Mouse (Mus musculus) megakaryocyte, embryonic 14.5 days (primary cell): Measurements from ENCODE around the gene Ehbp1. TPM values are rescaled to one million over a fixed set of nuclear protein-coding genes. Genes with fewer than 3 reads are reported as not detected.

ENCODE experiments used
- H3K27me3 ChIP-seq: replicated peaks from 2 replicates; pipeline ENCODE3; 2012; ENCODE audit warnings: inconsistent platforms
- H3K36me3 ChIP-seq: replicated peaks from 2 replicates; pipeline ENCODE3; 2012; ENCODE audit warnings: low read length, inconsistent platforms, mixed read lengths
- H3K4me1 ChIP-seq: 2 replicates; pipeline ENCODE4 v1.6.1; 2012; ENCODE audit warnings: inconsistent platforms
- H3K4me3 ChIP-seq: replicated peaks from 2 replicates; pipeline ENCODE3; 2012; ENCODE audit warnings: moderate library complexity, mild to moderate bottlenecking, inconsistent platforms
- H3K9me3 ChIP-seq: 2 replicates; pipeline ENCODE4 v1.6.1; 2012; ENCODE audit warnings: inconsistent platforms
- FLI1 ChIP-seq: IDR thresholded peaks from 2 replicates; pipeline ENCODE4 v1.6.1; 2012; ENCODE audit warnings: low read length, inconsistent platforms, mixed read lengths
- GATA1 ChIP-seq: IDR thresholded peaks from 3 replicates; pipeline ENCODE4 v1.6.1; 2012; ENCODE audit warnings: mixed read lengths, low read length, inconsistent platforms, borderline replicate concordance
- polyA plus RNA-seq: library from polyadenylated mRNA; stranded (reverse); fragments of >175 nt; gene quantifications from 2 replicates; pipeline ENCODE4 v1.2.3, GENCODE M21; 2012; ENCODE audit warnings: low replicate concordance; ENCODE audit not compliant: insufficient read depth

Gene Ehbp1
- polyA plus RNA-seq, 1 experiment = 0.10 TPM

- TF ChIP-seq GATA1 (no peak), FLI1 (no peak)
- H3K36me3 ChIP-seq = no peaks in the 10 kb centered on the region
- no peaks in the 10 kb centered on the region for H3K27me3 ChIP-seq
- no peaks in the 10 kb centered on the region for H3K9me3 ChIP-seq
- H3K4me3 ChIP-seq = no peak overlapping the region
- no peaks in the 10 kb centered on the region for H3K4me1 ChIP-seq
Measured at GRCm38 (mm10) chr11:22125188-22125587, 216.9 kb downstream of the Ehbp1 start.

DNA sequence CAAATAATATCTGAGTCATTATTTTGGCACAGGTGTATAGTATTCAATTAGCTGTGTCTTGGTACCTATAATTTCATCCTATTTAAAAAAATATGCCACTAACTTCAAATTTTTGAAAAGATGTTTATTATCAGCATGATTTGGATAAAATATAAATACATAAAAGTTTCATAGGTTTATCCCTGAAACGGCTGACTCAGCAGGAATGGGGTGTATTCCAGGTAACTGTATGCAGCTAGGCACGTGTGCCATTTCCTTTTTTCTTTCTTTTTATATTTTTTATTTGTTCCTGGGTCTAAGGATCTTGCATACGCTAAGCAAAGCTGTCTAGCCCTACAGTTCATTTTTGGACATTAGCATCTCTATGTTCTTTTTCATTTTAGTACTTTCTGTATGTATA is 223.2 kb downstream of the Ehbp1 start:
- Histone ChIP-seq H3K9me3 (no peaks in the 10 kb centered on the region), H3K27me3 (no peaks in the 10 kb centered on the region), H3K4me1 (no peaks in the 10 kb centered on the region), H3K36me3 (no peaks in the 10 kb centered on the region), H3K4me3 (no peak overlapping the region)
- TF ChIP-seq FLI1 = no peak
- TF ChIP-seq GATA1 = no peak

GRCm38 (mm10) chr11:22112161-22112560 is 229.9 kb downstream of the Ehbp1 start:
- no peaks in the 10 kb centered on the region for H3K27me3 ChIP-seq
- no peak overlapping the region for H3K4me3 ChIP-seq
- TF ChIP-seq GATA1 (no peak), FLI1 (no peak)
- H3K36me3 ChIP-seq = no peaks in the 10 kb centered on the region
- no peaks in the 10 kb centered on the region for H3K9me3 ChIP-seq
- no peaks in the 10 kb centered on the region for H3K4me1 ChIP-seq

GRCm38 (mm10) chr11:22089346-22089745 is 252.7 kb downstream of the Ehbp1 start:
- no peaks in the 10 kb centered on the region for H3K27me3 ChIP-seq
- no peaks in the 10 kb centered on the region for H3K4me1 ChIP-seq
- no peak overlapping the region for H3K4me3 ChIP-seq
- TF ChIP-seq FLI1 (no peak), GATA1 (no peak)
- H3K9me3 ChIP-seq = no peaks in the 10 kb centered on the region
- H3K36me3 ChIP-seq = no peaks in the 10 kb centered on the region

GRCm38 (mm10) chr11:22063352-22063751 is 278.7 kb downstream of the Ehbp1 start:
- no peaks in the 10 kb centered on the region for H3K36me3 ChIP-seq
- H3K9me3 ChIP-seq = no peaks in the 10 kb centered on the region
- no peaks in the 10 kb centered on the region for H3K4me1 ChIP-seq
- no peak overlapping the region for H3K4me3 ChIP-seq
- no peak for TF ChIP-seq GATA1
- TF ChIP-seq FLI1 = no peak
- no peaks in the 10 kb centered on the region for H3K27me3 ChIP-seq

GRCm38 (mm10) chr11:22061660-22062059 is 280.4 kb downstream of the Ehbp1 start:
- H3K9me3 ChIP-seq = no peaks in the 10 kb centered on the region
- H3K27me3 ChIP-seq = no peaks in the 10 kb centered on the region
- TF ChIP-seq GATA1 = no peak
- no peak for TF ChIP-seq FLI1
- H3K4me3 ChIP-seq = no peak overlapping the region
- H3K36me3 ChIP-seq = no peaks in the 10 kb centered on the region
- H3K4me1 ChIP-seq = no peaks in the 10 kb centered on the region

DNA sequence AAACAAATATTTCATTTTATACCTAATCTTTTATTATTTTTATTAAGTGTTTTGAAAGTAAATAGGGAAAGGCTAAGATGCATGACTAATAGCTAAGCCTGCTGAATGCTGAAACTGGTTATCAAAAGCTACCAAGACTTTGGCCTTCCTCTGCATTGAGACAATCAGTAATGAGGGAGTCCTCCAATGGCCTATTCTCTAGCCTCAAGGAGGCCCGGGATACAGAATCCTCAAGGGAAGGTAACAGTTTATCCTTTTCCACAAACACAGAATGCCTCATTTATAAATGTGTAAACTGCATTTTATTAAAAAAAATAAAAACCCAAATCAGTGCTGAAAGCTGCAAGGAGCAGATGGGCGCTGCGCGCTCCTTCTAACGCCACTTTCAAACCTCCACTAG is 284.6 kb downstream of the Ehbp1 start:
- H3K36me3 ChIP-seq = no peaks in the 10 kb centered on the region
- H3K4me1 ChIP-seq = no peaks in the 10 kb centered on the region
- no peaks in the 10 kb centered on the region for H3K9me3 ChIP-seq
- TF ChIP-seq GATA1 = no peak
- no peak for TF ChIP-seq FLI1
- H3K4me3 ChIP-seq = no peak overlapping the region
- no peaks in the 10 kb centered on the region for H3K27me3 ChIP-seq

GRCm38 (mm10) chr11:22055908-22056307 is 286.2 kb downstream of the Ehbp1 start:
- TF ChIP-seq FLI1 = no peak
- no peak for TF ChIP-seq GATA1
- Histone ChIP-seq H3K4me1 (no peaks in the 10 kb centered on the region), H3K27me3 (no peaks in the 10 kb centered on the region), H3K36me3 (no peaks in the 10 kb centered on the region), H3K4me3 (no peak overlapping the region), H3K9me3 (no peaks in the 10 kb centered on the region)

GRCm38 (mm10) chr11:22053034-22053668 is 288.9 kb downstream of the Ehbp1 start:
- Histone ChIP-seq H3K9me3 (no peaks in the 10 kb centered on the region), H3K4me3 (no peak overlapping the region), H3K4me1 (no peaks in the 10 kb centered on the region), H3K36me3 (no peaks in the 10 kb centered on the region), H3K27me3 (no peaks in the 10 kb centered on the region)
- TF ChIP-seq FLI1 (no peak), GATA1 (no peak)

GRCm38 (mm10) chr11:22050864-22051263 is 291.2 kb downstream of the Ehbp1 start:
- Histone ChIP-seq H3K4me3 (no peak overlapping the region), H3K36me3 (no peaks in the 10 kb centered on the region), H3K27me3 (no peaks in the 10 kb centered on the region), H3K9me3 (no peaks in the 10 kb centered on the region), H3K4me1 (no peaks in the 10 kb centered on the region)
- TF ChIP-seq FLI1 = no peak
- TF ChIP-seq GATA1 = no peak

DNA sequence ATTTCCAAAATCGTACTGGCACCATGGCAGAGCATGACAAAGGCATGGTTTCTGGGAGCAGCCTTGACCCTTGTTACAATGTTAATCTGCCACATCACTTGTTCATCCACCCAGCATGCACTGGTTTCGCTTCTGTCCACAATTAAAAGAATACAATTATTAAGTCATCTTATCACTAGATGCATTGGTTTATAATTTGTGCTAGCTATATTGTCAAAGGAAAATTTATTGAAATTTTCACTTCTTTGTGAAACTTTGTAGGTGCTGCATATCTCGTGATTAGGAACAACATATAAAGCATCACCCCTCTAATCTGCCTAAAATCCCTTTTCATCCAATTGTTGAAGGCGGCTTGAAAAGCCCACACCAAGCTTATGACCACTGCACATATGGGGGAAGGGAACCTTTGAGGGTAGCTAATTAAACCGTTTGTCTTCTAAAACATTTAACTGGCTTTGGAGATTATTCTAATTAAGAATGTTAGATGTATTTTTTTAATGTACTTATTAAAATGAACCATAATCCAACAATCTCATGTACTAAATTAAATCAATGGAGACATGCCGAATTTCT is 302.2 kb downstream of the Ehbp1 start:
- Histone ChIP-seq H3K36me3 (no peaks in the 10 kb centered on the region), H3K4me1 (no peaks in the 10 kb centered on the region), H3K9me3 (no peaks in the 10 kb centered on the region), H3K4me3 (no peak overlapping the region), H3K27me3 (no peaks in the 10 kb centered on the region)
- TF ChIP-seq FLI1 (no peak), GATA1 (no peak)
